Mouse (Mus musculus) hindbrain, embryonic 15.5 days (tissue): Measurements from ENCODE around the gene Ncmap. TPM values are rescaled to one million over a fixed set of nuclear protein-coding genes. Genes with fewer than 3 reads are reported as not detected.

Experiments
- ATAC-seq: fragments of 200-750 bp; cut with Nextera tagmentation; 2 replicates; pipeline ENCODE4 v1.8.0; 2017; ENCODE audit warnings: low read depth, moderate number of reproducible peaks, moderate TSS enrichment; ENCODE audit not compliant: low FRiP score
- H3K27ac ChIP-seq: fragments of 300-500 bp; sonication (generic); replicated peaks from 2 replicates; pipeline ENCODE4 v1.5.1; 2015; ENCODE audit warnings: mild to moderate bottlenecking, inconsistent platforms
- H3K27me3 ChIP-seq: fragments of 300-500 bp; sonication (generic); 2 replicates; pipeline ENCODE4 v1.6.1; 2015; ENCODE audit warnings: control low read depth, inconsistent platforms
- H3K36me3 ChIP-seq: fragments of 300-500 bp; sonication (generic); 2 replicates; pipeline ENCODE4 v1.6.1; 2015; ENCODE audit warnings: control low read depth, inconsistent platforms
- H3K4me1 ChIP-seq: fragments of 300-500 bp; sonication (generic); replicated peaks from 2 replicates; pipeline ENCODE4 v1.6.1; 2015; ENCODE audit warnings: control low read depth, inconsistent platforms
- H3K4me2 ChIP-seq: fragments of 300-500 bp; sonication (generic); 2 replicates; pipeline ENCODE4 v1.6.1; 2015; ENCODE audit warnings: moderate library complexity, mild to moderate bottlenecking, inconsistent platforms
- H3K4me3 ChIP-seq: fragments of 300-500 bp; sonication (generic); 2 replicates; pipeline ENCODE4 v1.5.1; 2015; ENCODE audit warnings: mild to moderate bottlenecking, inconsistent platforms
- H3K9ac ChIP-seq: fragments of 300-500 bp; sonication (generic); 2 replicates; pipeline ENCODE4 v1.6.1; 2015; ENCODE audit warnings: inconsistent platforms
- H3K9me3 ChIP-seq: fragments of 300-500 bp; sonication (generic); 2 replicates; pipeline ENCODE4 v1.6.1; 2016; ENCODE audit warnings: control low read depth, inconsistent platforms
- WGBS: fragments of 180-500 bp; shearing (Covaris S2); methylation state at CpG from one replicate; pipeline ENCODE4 v1.1.7; 2015; 5-methylcytosine and 5-hydroxymethylcytosine counted together
- microRNA counts: library from miRNA; unstranded; fragments of <30 nt; microRNA quantifications from one replicate; lab custom pipeline; 2016
- microRNA-seq: library from miRNA; unstranded; fragments of <30 nt; microRNA quantifications from one replicate; pipeline ENCODE4, GENCODE M21; 2016
- polyA plus RNA-seq: library from polyadenylated mRNA; unstranded; fragments of >200 nt; fragmentation: Nextera tagmentation; extraction: Ambion mirVana; gene quantifications from 2 replicates; pipeline ENCODE4 v1.2.1, GENCODE M21; 2015

Gene Ncmap
- polyA plus RNA-seq, 1 experiment from 2014 or later: 1.00 TPM

DNA sequence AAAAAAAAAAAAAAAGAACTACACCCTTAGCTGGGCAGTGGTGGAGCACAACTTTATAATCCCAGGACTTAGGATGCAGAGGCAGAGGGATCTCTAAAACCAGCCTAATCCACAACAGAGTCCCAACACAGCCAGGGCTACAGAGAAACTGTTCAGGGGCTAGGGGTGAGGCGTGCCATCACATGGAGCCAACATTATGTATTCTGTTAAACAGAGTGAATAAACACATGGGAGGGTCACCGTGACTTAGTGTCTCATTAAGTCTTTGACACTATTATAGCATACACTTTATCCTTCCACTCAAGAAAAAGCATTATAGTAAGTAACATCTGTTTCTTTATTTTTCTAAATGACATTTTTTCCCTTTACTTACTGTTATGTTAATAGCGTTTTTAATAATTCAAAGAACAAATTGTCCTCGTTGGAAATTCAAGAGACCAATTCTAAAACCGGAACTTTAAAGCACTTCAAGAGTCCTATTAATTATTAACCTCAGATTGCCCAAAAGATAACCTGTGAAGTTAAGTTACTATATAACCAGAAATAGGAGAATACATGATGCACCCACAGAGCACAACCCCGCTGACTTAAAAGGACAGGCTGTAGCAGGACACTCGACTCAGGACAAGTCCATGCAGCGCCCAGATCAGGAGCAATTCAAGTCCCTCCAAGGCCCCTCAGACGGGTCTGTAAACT is 62.6 kb downstream of the Ncmap start:
- Histone ChIP-seq H3K4me1 (no peaks in the 10 kb centered on the region), H3K27ac (no peak overlapping the region), H3K27me3 (no peaks in the 10 kb centered on the region), H3K36me3 (peaks cover 86% of the 10 kb centered on the region), H3K9me3 (no peaks in the 10 kb centered on the region), H3K4me3 (no peak overlapping the region), H3K9ac (no peak overlapping the region), H3K4me2 (no peak overlapping the region)
- ATAC-seq: no peak
- 82% methylated on average over 9 of the region's 9 CpGs for WGBS

DNA sequence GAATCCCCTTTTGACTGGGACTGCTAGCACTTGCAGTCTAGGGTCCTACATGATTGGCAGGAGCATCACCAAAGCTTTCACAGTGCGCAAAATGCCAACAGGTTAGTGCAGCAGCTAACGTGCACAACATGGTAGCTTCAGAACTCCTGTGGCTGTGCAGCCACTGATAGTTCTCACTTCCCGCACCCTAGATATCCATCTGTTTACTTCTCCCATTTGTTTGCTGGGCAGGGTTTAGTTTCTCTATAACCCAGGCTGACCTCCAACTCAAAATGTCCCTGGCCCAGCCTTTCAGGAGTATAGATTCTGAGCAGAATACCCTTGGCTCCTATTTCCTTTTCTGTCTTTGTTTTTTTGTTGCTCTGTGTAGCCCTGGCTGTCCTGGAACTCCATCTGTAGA is 71.6 kb downstream of the Ncmap start:
- no peak for ATAC-seq
- 95% methylated on average over 3 of the region's 3 CpGs for WGBS
- no peak overlapping the region for H3K4me3 ChIP-seq

DNA sequence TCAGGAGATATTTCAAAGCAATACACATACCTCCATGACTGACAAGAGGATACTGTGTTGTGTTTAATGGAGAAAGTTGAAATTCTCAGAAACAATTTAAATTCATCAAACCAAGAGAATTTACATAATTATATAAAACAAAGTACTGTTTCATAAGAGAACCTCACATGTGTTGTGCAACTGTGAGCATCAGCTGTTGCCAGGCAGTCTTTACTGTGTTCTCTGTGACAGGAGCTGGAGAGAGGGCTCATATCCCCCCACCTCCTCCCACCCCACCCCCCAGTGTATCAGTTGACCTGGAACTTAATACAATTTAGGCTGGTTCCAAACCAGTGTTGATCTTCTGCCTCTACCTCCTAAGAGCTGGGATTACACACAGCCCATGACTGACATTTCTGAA is 72.0 kb downstream of the Ncmap start:
- H3K9ac ChIP-seq: no peak overlapping the region
- peaks cover 90% of the 10 kb centered on the region for H3K36me3 ChIP-seq
- H3K9me3 ChIP-seq: no peaks in the 10 kb centered on the region
- no peaks in the 10 kb centered on the region for H3K4me1 ChIP-seq
- H3K4me2 ChIP-seq: no peak overlapping the region
- H3K27ac ChIP-seq: no peak overlapping the region
- no peak overlapping the region for H3K4me3 ChIP-seq
- H3K27me3 ChIP-seq: no peaks in the 10 kb centered on the region
- ATAC-seq: no peak

More for the DNA sequence above, 71.6 kb downstream of the Ncmap start:
- no peak overlapping the region for H3K27ac ChIP-seq
- no peak overlapping the region for H3K9ac ChIP-seq
- H3K36me3 ChIP-seq: peaks cover 90% of the 10 kb centered on the region
- no peaks in the 10 kb centered on the region for H3K4me1 ChIP-seq
- no peak overlapping the region for H3K4me2 ChIP-seq
- H3K27me3 ChIP-seq: no peaks in the 10 kb centered on the region
- no peaks in the 10 kb centered on the region for H3K9me3 ChIP-seq

DNA sequence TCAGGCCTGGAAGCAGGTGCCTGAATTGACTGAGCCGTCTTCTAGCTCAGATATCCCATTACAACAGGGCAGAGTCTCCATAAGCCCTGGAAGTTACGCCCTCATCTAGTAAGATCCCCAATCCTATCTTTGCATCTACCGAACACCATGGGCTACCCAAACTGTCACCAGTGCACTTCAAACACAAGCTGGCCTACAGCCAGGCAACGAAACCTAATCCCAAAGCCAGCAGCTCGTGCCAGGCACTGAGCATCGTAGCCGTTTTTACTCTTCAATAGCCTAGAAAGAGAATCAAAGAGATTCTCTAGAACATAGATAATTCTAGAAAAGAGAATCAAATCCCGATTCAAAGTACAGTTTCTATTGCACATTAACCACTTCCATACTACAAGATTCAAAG is 75.0 kb downstream of the Ncmap start:
- H3K9ac ChIP-seq: no peak overlapping the region
- no peaks in the 10 kb centered on the region for H3K4me1 ChIP-seq
- no peak for ATAC-seq
- peaks cover 86% of the 10 kb centered on the region for H3K36me3 ChIP-seq
- no peaks in the 10 kb centered on the region for H3K9me3 ChIP-seq
- H3K27ac ChIP-seq: no peak overlapping the region
- no peak overlapping the region for H3K4me2 ChIP-seq
- 91% methylated on average over 8 of the region's 8 CpGs for WGBS
- no peak overlapping the region for H3K4me3 ChIP-seq
- no peaks in the 10 kb centered on the region for H3K27me3 ChIP-seq

MicroRNAs encoded within 50 kb of the gene (microRNA counts, 519-probe panel; counts per million panel counts)
- microRNA mmu-miR-700 (lab: Ali Mortazavi, UCI): 1,896 counts per million, percentile 16 among the panel's probes with 10 or more counts

Small RNAs within 50 kb of the gene (microRNA-seq; reads per million reads assigned to microRNA genes)
- gene Mir700: 246 reads per million, percentile 62 among the genes with 10 or more reads in this experiment

Other genes starting within 250 kb of the Ncmap start
- 67.1 and 73.3 TPM in 2 replicates for gene Clic4, start 125.4 kb downstream of the Ncmap start, polyA plus RNA-seq
- 170 and 175 TPM in 2 replicates for gene Srrm1, start 44.9 kb downstream of the Ncmap start, polyA plus RNA-seq
- 52.0 TPM in 2 replicates for gene Rcan3, start 35.6 kb upstream of the Ncmap start, polyA plus RNA-seq
- 0.34 and 0.56 TPM in 2 replicates for gene Stpg1, start 96.6 kb upstream of the Ncmap start, polyA plus RNA-seq
- gene Nipal3, start 96.8 kb upstream of the Ncmap start, polyA plus RNA-seq: 8.1 and 9.6 TPM in 2 replicates
- 1.1 and 1.8 TPM in 2 replicates for gene Grhl3, start 175.4 kb upstream of the Ncmap start, polyA plus RNA-seq